Mouse (Mus musculus) liver, embryonic 14.5 days (tissue): ENCODE results near the gene Akip1.

Source experiments
- CTCF ChIP-seq: IDR thresholded peaks from 2 replicates; pipeline ENCODE4 v1.5.1; 2016; ENCODE audit warnings: antibody characterized with exemption, low read depth, control low read depth
- EP300 ChIP-seq: IDR thresholded peaks from 2 replicates; pipeline ENCODE4 v1.6.1; 2016; ENCODE audit warnings: antibody characterized with exemption, low read depth

- TF ChIP-seq CTCF (no peak), EP300 (no peak)
Measured at GRCm38 (mm10) chr7:109739822-109740370, 36.4 kb downstream of the Akip1 start.
